8 mouse cellular contexts compared by ENCODE assay signal in genomic region chr15:99527629-99528353, GRCm38 (mm10). TPM values are rescaled to one million over a fixed set of nuclear protein-coding genes. Genes with fewer than 3 reads are reported as not detected.
DNase-seq lines count a peak whose midpoint lies in the region; ATAC-seq lines count a peak whose summit lies in the region.

Faim2 (minus strand) TSS chr15:99528165.

- H3K27me3 ChIP-seq in kidney, embryonic 15.5 days: peaks cover 41% of the 10 kb centered on the region
- H3K27me3 ChIP-seq in hindbrain, embryonic 12.5 days: peaks cover 25% of the 10 kb centered on the region; the same call in 1 of the 2 replicates
- peaks cover 44% of the 10 kb centered on the region for H3K27me3 ChIP-seq in limb, embryonic 12.5 days

- peak within 1 kb of the TSS; percentile 39 for H3K4me2 ChIP-seq in kidney, embryonic 15.5 days
- peak within 1 kb of the TSS; percentile 56 for H3K4me2 ChIP-seq in hindbrain, embryonic 12.5 days (replicated peaks)
- H3K4me2 ChIP-seq in limb, embryonic 12.5 days: peak within 1 kb of the TSS; percentile 44

- no peak for ATAC-seq in kidney, embryonic 15.5 days (replicated peaks; ENCODE audit: low FRiP score)
- ATAC-seq in hindbrain, embryonic 12.5 days (ENCODE audit: low FRiP score): peak; percentile 74
- ATAC-seq in limb, embryonic 12.5 days (ENCODE audit: insufficient number of reproducible peaks, insufficient read depth, low FRiP score, low TSS enrichment, low read depth): no peak

- H3K9ac ChIP-seq in kidney, embryonic 15.5 days: 0 out of 2 replicates have a peak within 1 kb of the TSS, but pooled peaks have one; percentile 9
- peak within 1 kb of the TSS; percentile 57 for H3K9ac ChIP-seq in hindbrain, embryonic 12.5 days
- H3K9ac ChIP-seq in limb, embryonic 12.5 days (replicated peaks): no peak within 1 kb of the TSS

- no peak within 1 kb of the TSS for H3K27ac ChIP-seq in kidney, embryonic 15.5 days
- H3K27ac ChIP-seq in hindbrain, embryonic 12.5 days: 0 out of 2 replicates have a peak within 1 kb of the TSS, but pooled peaks have one; percentile 12
- no peak within 1 kb of the TSS for H3K27ac ChIP-seq in limb, embryonic 12.5 days

- no peaks in the 10 kb centered on the region for H3K9me3 ChIP-seq in kidney, embryonic 15.5 days (replicated peaks)
- no peaks in the 10 kb centered on the region for H3K9me3 ChIP-seq in hindbrain, embryonic 12.5 days (replicated peaks)
- H3K9me3 ChIP-seq in limb, embryonic 12.5 days: no peaks in the 10 kb centered on the region

- H3K4me1 ChIP-seq in kidney, embryonic 15.5 days: peaks cover 24% of the 10 kb centered on the region
- H3K4me1 ChIP-seq in hindbrain, embryonic 12.5 days: peaks cover 23% of the 10 kb centered on the region
- peaks cover 20% of the 10 kb centered on the region for H3K4me1 ChIP-seq in limb, embryonic 12.5 days (replicated peaks)

- no peak for DNase-seq in kidney, postnatal 36 days
- DNase-seq in embryo, embryonic 10 days (ENCODE audit: low spot score): peak; percentile 39
- peak; percentile 76 for DNase-seq in right cerebral cortex, postnatal 4 days
- no peak for DNase-seq in urinary bladder, postnatal 25 days (ENCODE audit: low spot score)
- DNase-seq in kidney, adult 8-10 months: no peak

- 12% methylated on average over 27 of the region's 27 CpGs for WGBS in kidney, embryonic 15.5 days
- WGBS in hindbrain, embryonic 12.5 days: 17% methylated on average over 23 of the region's 27 CpGs
- 20% methylated on average over 26 of the region's 27 CpGs for WGBS in limb, embryonic 12.5 days

- H3K36me3 ChIP-seq in kidney, embryonic 15.5 days: no peaks in the 10 kb centered on the region
- H3K36me3 ChIP-seq in hindbrain, embryonic 12.5 days: no peaks in the 10 kb centered on the region
- H3K36me3 ChIP-seq in limb, embryonic 12.5 days: no peaks in the 10 kb centered on the region

- no peak within 1 kb of the TSS for H3K4me3 ChIP-seq in kidney, embryonic 15.5 days (replicated peaks)
- H3K4me3 ChIP-seq in hindbrain, embryonic 12.5 days: peak within 1 kb of the TSS; percentile 27
- no peak within 1 kb of the TSS for H3K4me3 ChIP-seq in limb, embryonic 12.5 days (replicated peaks)

RNA-seq across cellular contexts. Expression of gene Faim2, which starts in this region (rescaled TPM):
- polyA plus RNA-seq in kidney, embryonic 15.5 days (2015; fragmentation: Nextera tagmentation; extraction: Ambion mirVana): 0.30 and 1.1 TPM in 2 replicates
- polyA plus RNA-seq in hindbrain, embryonic 12.5 days (2016; fragmentation: Nextera tagmentation; extraction: Ambion mirVana): 2.9 and 5.5 TPM in 2 replicates
- 0.20 and 0.24 TPM in 2 replicates for polyA plus RNA-seq in limb, embryonic 12.5 days (2016; fragmentation: Nextera tagmentation; extraction: Ambion mirVana)

Comparison
In these comparisons a context has a peak if more than half of its experiments do, and no peak if none do; other contexts are left out.
1. DNase-seq: peak in embryo, embryonic 10 days (single experiment) and right cerebral cortex, postnatal 4 days (single experiment); none in kidney, postnatal 36 days (0 of 2), urinary bladder, postnatal 25 days (single experiment) and kidney, adult 8-10 months (0 of 2).
2. Peak in every context shown above with its lines, with median percentiles within 50 percentile points of each other: H3K4me2 ChIP-seq.